Mouse (Mus musculus): Measurements from ENCODE around the gene Herc1. TPM values are rescaled to one million over a fixed set of nuclear protein-coding genes. Genes with fewer than 3 reads are reported as not detected.

Herc1 gene
- polyA plus RNA-seq (2012): 5.2 and 6.2 TPM in 2 replicates

GRCm38 (mm10) chr9:66349860-66350787, at the start of gene Herc1:
Gene Herc1 (plus strand): TSS chr9:66350450.

DNA sequence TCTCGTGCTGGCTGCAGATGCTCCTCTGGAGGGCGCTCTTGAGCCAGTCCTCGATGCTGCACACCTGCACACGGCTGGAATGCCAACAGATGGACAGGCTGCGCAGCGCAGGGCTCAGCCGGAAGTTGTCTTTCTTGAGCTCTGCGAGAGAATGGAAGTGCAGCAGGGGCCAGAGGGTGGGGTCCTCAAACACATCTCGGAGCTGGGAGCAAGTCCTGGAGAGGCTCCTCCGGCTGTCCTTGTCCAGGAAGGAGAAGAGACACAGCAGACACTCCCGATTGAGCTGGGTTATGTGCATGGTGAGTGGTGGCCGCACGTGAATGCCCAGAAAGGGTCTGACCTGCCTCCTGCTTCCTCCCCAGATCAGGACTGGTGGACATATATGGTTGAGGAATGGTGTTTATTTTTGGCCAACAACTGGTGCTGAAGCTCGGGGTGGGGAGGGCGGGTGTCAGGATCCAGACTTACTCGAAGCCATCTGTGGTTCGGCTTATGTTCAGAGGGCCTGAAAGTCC, 164.1 kb downstream of the Herc1 start, which contains the start of gene Fbxl22:
Fbxl22 (minus strand) TSS at position 338 of the 515 bp plus-strand sequence.

Other genes with a start within 250 kb of the Herc1 start
- 189 and 200 TPM in 2 replicates for gene Snx1, start 223.9 kb upstream of the Herc1 start, polyA plus RNA-seq (2012)
- 26.3 and 26.5 TPM in 2 replicates for gene Ciao2a, start 223.8 kb upstream of the Herc1 start, polyA plus RNA-seq (2012)
- gene Dapk2, start 192.2 kb upstream of the Herc1 start, polyA plus RNA-seq (2012): 1.8 and 2.3 TPM in 2 replicates
- gene Fbxl22, start 164.1 kb downstream of the Herc1 start, polyA plus RNA-seq (2012): 1.0 and 1.4 TPM in 2 replicates
- gene Usp3, start 242.7 kb downstream of the Herc1 start, polyA plus RNA-seq (2012): 22.5 and 23.3 TPM in 2 replicates

All from megakaryocyte-erythroid progenitor cell, adult 5 weeks (primary cell).